Mouse (Mus musculus) CH12.LX (cell line): Measurements from ENCODE around the gene Kpna4. TPM values are rescaled to one million over a fixed set of nuclear protein-coding genes. Genes with fewer than 3 reads are reported as not detected.

Source experiments
- DNase-seq: peaks from one replicate; pipeline ENCODE4 v3.0.0-alpha.2; 2013; ENCODE audit errors: extremely low read depth
- H3K27ac ChIP-seq: 2 replicates; pipeline ENCODE4 v1.5.1; 2012; ENCODE audit warnings: low read depth, mild to moderate bottlenecking, control low read depth, moderate library complexity; ENCODE audit not compliant: insufficient read depth
- H3K27me3 ChIP-seq: replicated peaks from 2 replicates; pipeline ENCODE3; 2012; ENCODE audit warnings: inconsistent platforms
- H3K36me3 ChIP-seq, 2 experiments: replicated peaks in 1 of 2; 2 replicates each; pipeline versions ENCODE3 to v1.6.1; 2012; ENCODE audit warnings: inconsistent platforms in 1 of 2, low read length in 1 of 2, mild to moderate bottlenecking in 1 of 2, mixed read lengths in 1 of 2, moderate library complexity in 1 of 2; ENCODE audit not compliant: control insufficient read depth in 1 of 2, insufficient read depth in 1 of 2
- H3K4me1 ChIP-seq, 2 experiments: 2 replicates each; pipeline ENCODE4 v1.6.1; 2012; ENCODE audit warnings: inconsistent platforms in 1 of 2, moderate library complexity in 1 of 2; ENCODE audit not compliant: insufficient read depth in 2 of 2, control insufficient read depth in 1 of 2
- H3K4me2 ChIP-seq: 2 replicates; pipeline ENCODE4 v1.6.1; 2012; ENCODE audit warnings: low read depth, mild to moderate bottlenecking, control low read depth; ENCODE audit not compliant: poor library complexity, insufficient read depth, severe bottlenecking
- H3K4me3 ChIP-seq, 3 experiments: fragments of 150-350 bp in 1 of 3; sonication (generic) in 1 of 3; replicated peaks in 1 of 3; 2 replicates each; pipeline versions ENCODE3 to v1.5.1; 2011 to 2012; ENCODE audit warnings: low read depth in 2 of 3, low read length in 2 of 3, mild to moderate bottlenecking in 2 of 3, moderate library complexity in 2 of 3, control low read depth in 1 of 3, improper control_type of control experiment in 1 of 3, inconsistent platforms in 1 of 3, mixed read lengths in 1 of 3; ENCODE audit not compliant: poor library complexity in 1 of 3
- H3K79me2 ChIP-seq: replicated peaks from 2 replicates; pipeline ENCODE4 v1.6.1; 2012; ENCODE audit warnings: mild to moderate bottlenecking, moderate library complexity; ENCODE audit not compliant: control insufficient read depth, poor library complexity, insufficient read depth, severe bottlenecking; ENCODE audit errors: extremely low read depth
- H3K9ac ChIP-seq: 2 replicates; pipeline ENCODE4 v1.6.1; 2012; ENCODE audit warnings: low read depth, mild to moderate bottlenecking, control low read depth, moderate library complexity; ENCODE audit not compliant: insufficient read depth
- H3K9me3 ChIP-seq: replicated peaks from 2 replicates; pipeline ENCODE3; 2012; ENCODE audit warnings: low read length, inconsistent platforms, mixed read lengths
- BHLHE40 ChIP-seq: IDR thresholded peaks from 2 replicates; pipeline ENCODE4 v1.6.1; 2011; ENCODE audit warnings: mild to moderate bottlenecking, low read depth, low read length, improper control_type of control experiment
- CHD1 ChIP-seq: IDR thresholded peaks from 2 replicates; pipeline ENCODE4 v1.6.1; 2012; ENCODE audit warnings: low read depth, low read length, improper control_type of control experiment, inconsistent platforms
- EP300 ChIP-seq: IDR thresholded peaks from 2 replicates; pipeline ENCODE4 v1.6.1; 2011; ENCODE audit warnings: low read length, improper control_type of control experiment
- ETS1 ChIP-seq: conservative IDR thresholded peaks from 2 replicates; pipeline ENCODE4 v1.6.1; 2012; ENCODE audit warnings: low read depth, mild to moderate bottlenecking, inconsistent platforms, low read length, improper control_type of control experiment, moderate library complexity
- GABPA ChIP-seq: IDR thresholded peaks from 2 replicates; pipeline ENCODE4 v1.6.1; 2012; ENCODE audit warnings: low read depth, low read length, improper control_type of control experiment, inconsistent platforms; ENCODE audit not compliant: insufficient replicate concordance
- IRF4 ChIP-seq: IDR thresholded peaks from 2 replicates; pipeline ENCODE4 v1.6.1; 2014; ENCODE audit warnings: low read depth, mild to moderate bottlenecking, inconsistent platforms, low read length, improper control_type of control experiment
- MAFK ChIP-seq: IDR thresholded peaks from 2 replicates; pipeline ENCODE4 v1.6.1; 2011; ENCODE audit warnings: low read length, improper control_type of control experiment; ENCODE audit not compliant: insufficient replicate concordance
- MAZ ChIP-seq: IDR thresholded peaks from 2 replicates; pipeline ENCODE4 v1.6.1; 2012; ENCODE audit warnings: low read depth, mild to moderate bottlenecking, inconsistent platforms, low read length, improper control_type of control experiment, moderate library complexity
- MXI1 ChIP-seq: IDR thresholded peaks from 2 replicates; pipeline ENCODE4 v1.6.1; 2011; ENCODE audit warnings: mild to moderate bottlenecking, low read depth, low read length, improper control_type of control experiment
- RAD21 ChIP-seq: IDR thresholded peaks from 2 replicates; pipeline ENCODE4 v1.6.1; 2011; ENCODE audit warnings: low read depth, mild to moderate bottlenecking, low read length, improper control_type of control experiment, moderate library complexity
- UBTF ChIP-seq: IDR thresholded peaks from 2 replicates; pipeline ENCODE4 v1.6.1; 2012; ENCODE audit warnings: low read depth, mild to moderate bottlenecking, inconsistent platforms, low read length, improper control_type of control experiment, moderate library complexity
- USF1 ChIP-seq: IDR thresholded peaks from 2 replicates; pipeline ENCODE4 v1.6.1; 2014; ENCODE audit warnings: low read depth, mild to moderate bottlenecking, inconsistent platforms, low read length, improper control_type of control experiment
- dilution Hi-C: fragments of 300-500 bp; cut with MboI; formaldehyde crosslinking; loops from 2 replicates; pipeline ENCODE4 v1.14.3; 2020; ENCODE audit warnings: low sequenced_read_pairs; ENCODE audit not compliant: extremely low pct_unique_long_range_greater_than_20kb, extremely low pct_ligation_motif_present
- in situ Hi-C: fragments of 300-500 bp; cut with MboI; formaldehyde crosslinking; loops from 3 replicates; pipeline ENCODE4 v1.14.3; 2019; ENCODE audit warnings: low sequenced_read_pairs, low pct_ligation_motif_present, low pct_unique_long_range_greater_than_20kb, mixed read lengths
- polyA plus RNA-seq: library from polyadenylated mRNA; unstranded; fragments of >175 nt; gene quantifications from 2 replicates; pipeline ENCODE4 v1.2.1, GENCODE M21; 2012; ENCODE audit warnings: low read depth; ENCODE audit not compliant: insufficient read length
- total RNA-seq, 2 experiments: library from RNA; depleted of rRNA; stranded (reverse); fragments of 300-350 nt in 1 of 2; fragments of >200 nt in 1 of 2; gene quantifications; 2 replicates each; pipeline ENCODE4 v1.2.3; 2012 to 2014

Kpna4 gene
- total and polyA plus RNA-seq, 3 experiments = 16.9 to 54.0 (median 25.7) TPM

DNA sequence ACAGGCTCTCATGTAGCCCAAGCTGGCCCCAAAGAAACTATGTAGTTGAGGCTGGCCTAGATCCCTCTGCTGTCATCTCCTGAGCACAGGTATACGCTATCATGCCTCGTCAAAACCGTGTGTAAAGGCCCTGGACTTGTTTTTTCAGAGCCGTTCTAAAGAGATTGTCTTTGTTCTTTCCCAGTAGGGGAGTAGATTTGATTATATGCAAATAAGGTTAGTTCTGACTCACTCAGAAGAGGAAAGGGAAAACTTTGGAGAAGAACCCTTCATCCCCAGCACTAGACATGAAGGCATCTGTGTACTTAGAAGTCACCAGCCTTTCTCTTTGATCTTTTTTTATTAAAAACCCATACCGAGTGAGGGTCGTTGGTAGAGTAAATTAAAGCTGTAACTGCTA lies 9.1 kb upstream of the Kpna4 start (continued):
- TF ChIP-seq ETS1 = peak; percentile 62; the same call in 1 of the 2 replicates
- TF ChIP-seq USF1 = no peak

DNA sequence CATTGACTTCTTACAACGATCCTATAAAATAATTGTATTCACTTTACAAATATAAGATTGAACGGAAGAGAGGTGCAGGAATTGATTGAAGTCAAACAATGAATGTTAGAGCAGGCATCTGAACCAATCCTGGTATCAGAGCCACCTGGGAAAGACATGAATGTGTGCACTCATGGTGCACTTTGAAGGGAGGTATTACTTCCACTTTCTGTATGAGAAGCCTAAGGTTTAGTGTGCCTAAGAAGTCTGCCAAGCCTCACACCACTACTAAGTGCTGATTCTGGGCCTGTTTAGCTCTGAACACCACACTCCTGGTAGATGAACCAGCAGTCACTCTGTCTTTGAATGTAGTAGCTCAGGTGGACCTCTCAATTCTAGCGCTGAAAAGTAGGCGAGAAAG lies 4.1 kb upstream of the Kpna4 start:
- H3K4me2 ChIP-seq = peak overlapping the region; percentile 91
- peaks cover 0 to 27% of the 10 kb centered on the region in 2 experiments; a peak in 2 of 4 replicates for H3K4me1 ChIP-seq
- no peak for TF ChIP-seq MAZ
- peak; percentile 42; the same call in 1 of the 2 replicates for TF ChIP-seq BHLHE40
- peak; percentile 51; the same call in 1 of the 2 replicates for TF ChIP-seq EP300
- TF ChIP-seq IRF4 = peak; percentile 69; the same call in 1 of the 2 replicates
- no peaks in the 10 kb centered on the region for H3K9me3 ChIP-seq
- H3K4me3 ChIP-seq = no peak overlapping the region
- no peak for DNase-seq
- in situ Hi-C loops = no loop called here
- H3K27me3 ChIP-seq = no peaks in the 10 kb centered on the region
- H3K36me3 ChIP-seq = no peaks in the 10 kb centered on the region
- H3K79me2 ChIP-seq = peaks cover 4% of the 10 kb centered on the region
- H3K27ac ChIP-seq = no peak overlapping the region
- dilution Hi-C loops = no loop called here
- H3K9ac ChIP-seq = peak overlapping the region; percentile 40

DNA sequence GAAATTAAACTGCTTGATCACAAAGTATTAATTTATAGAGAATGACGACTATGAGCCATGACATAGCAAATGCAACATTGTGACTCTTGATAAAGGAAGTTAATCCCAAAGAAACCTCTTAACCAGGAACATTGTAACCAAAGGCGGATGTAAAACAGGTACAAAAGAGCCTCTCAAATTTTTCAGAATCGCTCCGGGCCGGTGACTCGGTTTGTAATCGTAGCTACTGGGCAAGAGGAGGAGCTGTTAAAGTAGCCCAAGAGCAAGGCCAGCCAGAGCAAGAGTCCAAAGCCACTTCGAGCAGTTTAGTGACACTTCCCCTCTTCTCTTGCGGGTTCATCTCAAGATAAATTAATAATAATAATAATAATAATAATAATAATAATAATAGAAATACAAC lies 780 bp upstream of the Kpna4 start:
- peak overlapping the region; percentile 70 to 97 (median 82) for H3K4me3 ChIP-seq
- H3K4me2 ChIP-seq = peak overlapping the region; percentile 86
- peaks cover 3 to 38% of the 10 kb centered on the region in 2 experiments; a peak in 3 of 4 replicates for H3K4me1 ChIP-seq
- peaks cover 23% of the 10 kb centered on the region for H3K79me2 ChIP-seq
- TF ChIP-seq MAZ (no peak), GABPA (no peak), MXI1 (no peak), IRF4 (peak; percentile 28; the same call in 1 of the 2 replicates), EP300 (no peak), MAFK (0 out of 2 replicates have a peak, but pooled peaks have one; percentile 12), RAD21 (no peak), UBTF (no peak), CHD1 (peak; percentile 81; the same call in 1 of the 2 replicates), BHLHE40 (no peak)
- no peak overlapping the region for H3K27ac ChIP-seq
- H3K9ac ChIP-seq = peak overlapping the region; percentile 78
- dilution Hi-C loops (no loop called here), in situ Hi-C loops (no loop called here)
- H3K36me3 ChIP-seq = peaks cover 0 to 2% of the 10 kb centered on the region in 2 experiments
- H3K9me3 ChIP-seq = no peaks in the 10 kb centered on the region
- no peaks in the 10 kb centered on the region for H3K27me3 ChIP-seq
- DNase-seq = no peak
